Mouse (Mus musculus): ENCODE measurements around the gene Tiam1. TPM values are rescaled to one million over a fixed set of nuclear protein-coding genes. Genes with fewer than 3 reads are reported as not detected.

Gene Tiam1
- polyA plus RNA-seq, 1 experiment from 2014 or later = 59.7 TPM

GRCm38 (mm10) chr16:89882477-89883234 lies 260.9 kb downstream of the Tiam1 start:
- WGBS = 27% methylated on average over 14 of the region's 14 CpGs
- peak overlapping the region; percentile 79 for H3K27ac ChIP-seq
- ATAC-seq (ENCODE audit: insufficient number of reproducible peaks, insufficient read depth, low FRiP score, low TSS enrichment, low read depth) = peak; percentile 76; the same call in 1 of the 2 replicates
- H3K4me1 ChIP-seq (replicated peaks) = peaks cover 37% of the 10 kb centered on the region
- H3K9ac ChIP-seq (replicated peaks) = no peak overlapping the region
- 0 out of 2 replicates have a peak, but pooled peaks cover 4% of the 10 kb centered on the region for H3K9me3 ChIP-seq
- H3K4me3 ChIP-seq (replicated peaks) = no peak overlapping the region
- H3K4me2 ChIP-seq = no peak overlapping the region
- no peaks in the 10 kb centered on the region for H3K27me3 ChIP-seq
- H3K36me3 ChIP-seq = peaks cover 21% of the 10 kb centered on the region

- H3K4me3 ChIP-seq (replicated peaks) = no peak overlapping the region
- H3K27ac ChIP-seq = no peak overlapping the region
- no peak overlapping the region for H3K9ac ChIP-seq (replicated peaks)
- no peaks in the 10 kb centered on the region for H3K27me3 ChIP-seq
- ATAC-seq (ENCODE audit: insufficient number of reproducible peaks, insufficient read depth, low FRiP score, low TSS enrichment, low read depth) = no peak
- WGBS = 92% methylated on average over 10 of the region's 10 CpGs
- H3K4me1 ChIP-seq (replicated peaks) = peaks cover 45% of the 10 kb centered on the region
- H3K4me2 ChIP-seq = no peak overlapping the region
- peaks cover 22% of the 10 kb centered on the region for H3K36me3 ChIP-seq
- H3K9me3 ChIP-seq = peaks cover 5% of the 10 kb centered on the region
Observed at GRCm38 (mm10) chr16:89877206-89877605, 266.4 kb downstream of the Tiam1 start.

GRCm38 (mm10) chr16:89876079-89876478 lies 267.5 kb downstream of the Tiam1 start:
- Histone ChIP-seq H3K9ac (replicated peaks) (no peak overlapping the region), H3K9me3 (peaks cover 5% of the 10 kb centered on the region), H3K36me3 (peaks cover 24% of the 10 kb centered on the region), H3K4me1 (replicated peaks) (peaks cover 40% of the 10 kb centered on the region), H3K4me3 (replicated peaks) (no peak overlapping the region), H3K27me3 (no peaks in the 10 kb centered on the region), H3K4me2 (no peak overlapping the region), H3K27ac (no peak overlapping the region)
- WGBS = 82% methylated on average over 3 of the region's 3 CpGs
- no peak for ATAC-seq (ENCODE audit: insufficient number of reproducible peaks, insufficient read depth, low FRiP score, low TSS enrichment, low read depth)

GRCm38 (mm10) chr16:89874012-89874704 lies 269.4 kb downstream of the Tiam1 start:
- peak; percentile 56; the same call in 1 of the 2 replicates for ATAC-seq (ENCODE audit: insufficient number of reproducible peaks, insufficient read depth, low FRiP score, low TSS enrichment, low read depth)
- Histone ChIP-seq H3K4me3 (replicated peaks) (no peak overlapping the region), H3K4me1 (replicated peaks) (peaks cover 37% of the 10 kb centered on the region), H3K27ac (peak overlapping the region; percentile 85), H3K4me2 (no peak overlapping the region), H3K9me3 (peaks cover 5% of the 10 kb centered on the region), H3K27me3 (no peaks in the 10 kb centered on the region), H3K36me3 (peaks cover 30% of the 10 kb centered on the region), H3K9ac (replicated peaks) (no peak overlapping the region)
- WGBS = 36% methylated on average over 15 of the region's 15 CpGs

GRCm38 (mm10) chr16:89872011-89872942 lies 271.3 kb downstream of the Tiam1 start:
- Histone ChIP-seq H3K36me3 (peaks cover 35% of the 10 kb centered on the region), H3K4me3 (replicated peaks) (no peak overlapping the region), H3K27ac (peak overlapping the region; percentile 62; the same call in 1 of the 2 replicates), H3K4me1 (replicated peaks) (peaks cover 37% of the 10 kb centered on the region), H3K4me2 (no peak overlapping the region), H3K9ac (replicated peaks) (peak overlapping the region; percentile 27; the same call in 1 of the 2 replicates), H3K27me3 (no peaks in the 10 kb centered on the region), H3K9me3 (peaks cover 5% of the 10 kb centered on the region)
- whole genome bisulfite sequencing = 76% methylated on average over 20 of the region's 20 CpGs
- ATAC-seq (ENCODE audit: insufficient number of reproducible peaks, insufficient read depth, low FRiP score, low TSS enrichment, low read depth) = no peak

- 89% methylated on average over 13 of the region's 13 CpGs for WGBS
- Histone ChIP-seq H3K9ac (replicated peaks) (no peak overlapping the region), H3K4me3 (replicated peaks) (no peak overlapping the region), H3K4me2 (no peak overlapping the region), H3K36me3 (peaks cover 34% of the 10 kb centered on the region), H3K27me3 (no peaks in the 10 kb centered on the region), H3K9me3 (peaks cover 5% of the 10 kb centered on the region), H3K4me1 (replicated peaks) (peaks cover 37% of the 10 kb centered on the region), H3K27ac (no peak overlapping the region)
- ATAC-seq (ENCODE audit: insufficient number of reproducible peaks, insufficient read depth, low FRiP score, low TSS enrichment, low read depth) = no peak
Observed at GRCm38 (mm10) chr16:89871382-89871781, 272.2 kb downstream of the Tiam1 start.

- Histone ChIP-seq H3K27ac (no peak overlapping the region), H3K9ac (replicated peaks) (no peak overlapping the region), H3K9me3 (no peaks in the 10 kb centered on the region), H3K27me3 (no peaks in the 10 kb centered on the region), H3K4me3 (replicated peaks) (no peak overlapping the region), H3K4me2 (no peak overlapping the region), H3K36me3 (peaks cover 32% of the 10 kb centered on the region), H3K4me1 (replicated peaks) (peaks cover 35% of the 10 kb centered on the region)
- ATAC-seq (ENCODE audit: insufficient number of reproducible peaks, insufficient read depth, low FRiP score, low TSS enrichment, low read depth) = no peak
- 92% methylated on average over 6 of the region's 6 CpGs for WGBS
Observed at GRCm38 (mm10) chr16:89870059-89870458, 273.5 kb downstream of the Tiam1 start.

- WGBS = 92% methylated on average over 3 of the region's 3 CpGs
- Histone ChIP-seq H3K9me3 (no peaks in the 10 kb centered on the region), H3K36me3 (peaks cover 39% of the 10 kb centered on the region), H3K9ac (replicated peaks) (no peak overlapping the region), H3K27ac (no peak overlapping the region), H3K4me3 (replicated peaks) (no peak overlapping the region), H3K27me3 (no peaks in the 10 kb centered on the region), H3K4me2 (no peak overlapping the region), H3K4me1 (replicated peaks) (peaks cover 20% of the 10 kb centered on the region)
- no peak for ATAC-seq (ENCODE audit: insufficient number of reproducible peaks, insufficient read depth, low FRiP score, low TSS enrichment, low read depth)
Observed at GRCm38 (mm10) chr16:89868502-89868901, 275.1 kb downstream of the Tiam1 start.

- Histone ChIP-seq H3K36me3 (peaks cover 39% of the 10 kb centered on the region), H3K4me3 (replicated peaks) (no peak overlapping the region), H3K4me1 (replicated peaks) (peaks cover 17% of the 10 kb centered on the region), H3K27ac (no peak overlapping the region), H3K4me2 (no peak overlapping the region), H3K27me3 (no peaks in the 10 kb centered on the region), H3K9me3 (no peaks in the 10 kb centered on the region), H3K9ac (replicated peaks) (no peak overlapping the region)
- WGBS = 93% methylated on average over 26 of the region's 26 CpGs
- no peak for ATAC-seq (ENCODE audit: insufficient number of reproducible peaks, insufficient read depth, low FRiP score, low TSS enrichment, low read depth)
Observed at GRCm38 (mm10) chr16:89867212-89867829, 276.2 kb downstream of the Tiam1 start.

- peaks cover 43% of the 10 kb centered on the region for H3K36me3 ChIP-seq
- H3K4me1 ChIP-seq (replicated peaks) = peaks cover 27% of the 10 kb centered on the region
- no peak overlapping the region for H3K4me3 ChIP-seq (replicated peaks)
- no peak for ATAC-seq (ENCODE audit: insufficient number of reproducible peaks, insufficient read depth, low FRiP score, low TSS enrichment, low read depth)
- 81% methylated on average over 17 of the region's 17 CpGs for WGBS
- H3K4me2 ChIP-seq = no peak overlapping the region
- H3K27ac ChIP-seq = no peak overlapping the region
- no peak overlapping the region for H3K9ac ChIP-seq (replicated peaks)
- no peaks in the 10 kb centered on the region for H3K27me3 ChIP-seq
- H3K9me3 ChIP-seq = no peaks in the 10 kb centered on the region
Observed at GRCm38 (mm10) chr16:89865136-89865535, 278.4 kb downstream of the Tiam1 start.
